Mouse (Mus musculus): ENCODE measurements around the gene Dusp18.

DNA sequence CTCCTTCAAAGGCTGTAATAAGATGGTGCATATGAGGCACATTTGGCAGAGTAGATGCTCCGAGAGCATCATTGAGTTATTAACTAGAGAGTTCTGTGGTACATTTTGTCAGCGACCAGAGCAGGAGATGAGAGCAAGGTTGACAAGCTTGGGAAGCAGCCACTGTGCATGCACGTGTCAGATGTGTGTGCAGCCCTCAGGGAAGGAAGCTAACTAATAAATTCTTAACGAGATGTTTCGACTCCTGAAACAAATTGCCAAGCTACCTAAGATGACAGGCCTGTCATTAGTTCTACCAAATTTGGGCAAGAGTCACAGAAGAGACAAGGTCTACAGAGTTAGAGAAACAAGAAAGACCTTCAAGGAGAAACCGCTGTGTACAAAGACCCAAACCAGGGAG, 30.7 kb upstream of the Dusp18 start:
- TF ChIP-seq POLR2A (IDR thresholded peaks at IDR 0.05; ENCODE audit: borderline replicate concordance, low read depth, low read length) (no peak), CTCF (IDR thresholded peaks at IDR 0.05; ENCODE audit: low read depth, low read length) (no peak)
